In the genomic region with DNA sequence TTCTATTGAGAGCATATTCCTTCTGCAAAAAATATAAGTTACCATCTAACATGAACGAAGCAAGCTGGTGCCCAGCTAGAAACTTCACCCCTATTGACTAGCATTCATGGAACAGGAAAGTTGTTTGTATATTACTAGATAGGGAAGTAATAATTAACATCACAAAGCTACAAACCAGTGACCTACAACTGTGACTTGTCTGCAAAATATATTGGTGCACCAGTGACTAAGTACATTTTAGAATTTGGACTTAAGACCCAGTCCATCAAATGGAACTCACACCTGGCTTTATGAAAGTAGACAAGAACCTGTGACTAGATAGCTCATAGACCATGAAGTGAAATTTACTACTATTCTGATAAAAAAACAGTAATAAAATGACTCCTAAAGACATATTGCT, we compare ENCODE assay signal across 35 mouse cellular contexts. TPM values are rescaled to one million over a fixed set of nuclear protein-coding genes. Genes with fewer than 3 reads are reported as not detected.
"Had no signal": no experiment of that assay in that cellular context is flagged by ENCODE, and none has a peak within 500 bp of the region (broad histone marks: within the 10 kb centered on the region; RNA-seq: fewer than 3 reads in every experiment).

No protein-coding gene starts in this region.

- H3K27me3 ChIP-seq: heart, embryonic 13.5 days; heart, embryonic 15.5 days; hindbrain, embryonic 13.5 days; hindbrain, embryonic 15.5 days; limb, embryonic 12.5 days had no signal

- H3K4me2 ChIP-seq: heart, embryonic 11.5 days; heart, embryonic 13.5 days; heart, embryonic 15.5 days; hindbrain, embryonic 13.5 days; hindbrain, embryonic 15.5 days; limb, embryonic 12.5 days had no signal

- H3K4me1 ChIP-seq: heart, embryonic 13.5 days; heart, embryonic 15.5 days; hindbrain, embryonic 13.5 days; hindbrain, embryonic 15.5 days; limb, embryonic 10.5 days; limb, embryonic 12.5 days had no signal

- H3K9me3 ChIP-seq: heart, embryonic 13.5 days; heart, embryonic 15.5 days; hindbrain, embryonic 13.5 days; hindbrain, embryonic 15.5 days; limb, embryonic 10.5 days; limb, embryonic 12.5 days had no signal

- DNase-seq: gastrocnemius, adult 2 months; gastrocnemius, postnatal 10 days; gastrocnemius, postnatal 25 days; heart, adult 11 months; heart, adult 2 months; heart, postnatal 14 days; heart, postnatal 36 days; kidney, adult 18-20 months; kidney, postnatal 14 days; kidney, postnatal 4 days; liver had no signal

- H3K4me3 ChIP-seq: gastrocnemius, adult 2 months; heart, adult 2 months; heart, embryonic 13.5 days; heart, embryonic 15.5 days; hindbrain, embryonic 13.5 days; hindbrain, embryonic 15.5 days; layer of hippocampus, adult 2 months; left cerebral cortex, adult 2 months; limb, embryonic 10.5 days; limb, embryonic 12.5 days had no signal

- H3K27ac ChIP-seq: gastrocnemius, adult 2 months; heart, adult 2 months; heart, embryonic 13.5 days; heart, embryonic 15.5 days; hindbrain, embryonic 13.5 days; hindbrain, embryonic 15.5 days; hindbrain, postnatal 0 days; layer of hippocampus, adult 2 months; left cerebral cortex, adult 2 months; limb, embryonic 10.5 days; limb, embryonic 12.5 days; liver, embryonic 14.5 days had no signal

- H3K36me3 ChIP-seq: heart, embryonic 13.5 days; heart, embryonic 15.5 days; hindbrain, embryonic 13.5 days; hindbrain, embryonic 15.5 days; limb, embryonic 10.5 days; limb, embryonic 12.5 days had no signal

- ATAC-seq: forebrain, embryonic 16.5 days; hindbrain, postnatal 0 days had no signal

- H3K9ac ChIP-seq: heart, embryonic 13.5 days; heart, embryonic 15.5 days; hindbrain, embryonic 13.5 days; hindbrain, embryonic 15.5 days; limb, embryonic 12.5 days; liver, embryonic 14.5 days had no signal

RNA-seq across cellular contexts. Expression of gene Akr1c6, which starts 3.0 kb away (rescaled TPM):
- total RNA-seq: gastrocnemius, adult 2 months; gastrocnemius, postnatal 10 days; gastrocnemius, postnatal 25 days; heart, adult 2 months; heart, postnatal 14 days; heart, postnatal 36 days; hematopoietic stem cell, adult 5-6 weeks; hindbrain, postnatal 0 days; layer of hippocampus, adult 2 months; layer of hippocampus, postnatal 10 days; layer of hippocampus, postnatal 25 days; left cerebral cortex, adult 2 months; left cerebral cortex, postnatal 14 days; left cerebral cortex, postnatal 36 days had no signal
- polyA plus RNA-seq: forebrain, embryonic 16.5 days; frontal cortex, adult 2 months; heart, adult 2 months; heart, embryonic 11.5 days; heart, embryonic 13.5 days; heart, embryonic 15.5 days; heart, postnatal 0 days; hindbrain, embryonic 11.5 days; hindbrain, embryonic 13.5 days; hindbrain, embryonic 15.5 days; hindbrain, postnatal 0 days; intestine, embryonic 14.5 days; kidney, embryonic 14.5 days; kidney, embryonic 16.5 days; limb, embryonic 10.5 days; limb, embryonic 12.5 days; limb, embryonic 14.5 days had no signal
